Comparison of ENCODE assay signal across 8 mouse cellular contexts in genomic region chr6:91285450-91285790, GRCm38 (mm10).
A peak's percentile ranks its signal among the peaks of the same experiment; 100 is the strongest.
DNase-seq lines count a peak whose midpoint lies in the region; ATAC-seq and TF ChIP-seq lines count a peak whose summit lies in the region.

No protein-coding gene starts in this region.

- H3K27me3 ChIP-seq in cerebellum, adult 2 months (ENCODE audit: control insufficient read depth, insufficient read depth, low read length), result no peaks in the 10 kb centered on the region
- H3K27me3 ChIP-seq in lung, embryonic 15.5 days, result peaks cover 82% of the 10 kb centered on the region

- TF ChIP-seq POLR2A in cerebellum, adult 2 months (IDR thresholded peaks at IDR 0.05; ENCODE audit: borderline replicate concordance, insufficient read depth, low read length), result peak; percentile 36; the same call in 1 of the 2 replicates

- ATAC-seq in frontal cortex, adult (ENCODE audit: low TSS enrichment), result peak; percentile 64
- ATAC-seq in hematopoietic stem cell, adult 5-6 weeks (replicated peaks in 1 of 2; ENCODE audit: insufficient read depth in 1 of 2, low FRiP score in 2 of 2, low TSS enrichment in 1 of 2, low read depth in 1 of 2, poor library complexity in 2 of 2, severe bottlenecking in 2 of 2), result peak; percentile 38 to 66; a peak in 2 of 4 replicates
- peak; percentile 70 for ATAC-seq in lung, embryonic 15.5 days (ENCODE audit: borderline replicate concordance, extremely low read depth, low FRiP score, low TSS enrichment)

- WGBS in cerebellum, adult 2 months, result under 1% methylated on average over 28 of the region's 28 CpGs
- WGBS in lung, embryonic 15.5 days, result under 1% methylated on average over 28 of the region's 28 CpGs

- H3K36me3 ChIP-seq in lung, embryonic 15.5 days, result no peaks in the 10 kb centered on the region

- TF ChIP-seq CTCF in cerebellum, adult 2 months (IDR thresholded peaks at IDR 0.05; ENCODE audit: borderline replicate concordance, insufficient read depth, low read depth, low read length), result peak; percentile 92

- peaks cover 23% of the 10 kb centered on the region for H3K4me1 ChIP-seq in cerebellum, adult 2 months (ENCODE audit: control insufficient read depth, insufficient read depth, low read length)
- peaks cover 16% of the 10 kb centered on the region for H3K4me1 ChIP-seq in lung, embryonic 15.5 days

- peak overlapping the region; percentile 56 for H3K4me2 ChIP-seq in lung, embryonic 15.5 days

- no peak overlapping the region for H3K9ac ChIP-seq in lung, embryonic 15.5 days

- peak; percentile 96 for DNase-seq in MN1 (ENCODE audit: low spot score)
- peak; percentile 92 to 94 for DNase-seq in cerebellum, adult 2 months
- peak; percentile 54 to 85 for DNase-seq in layer of hippocampus, adult 8-10 months (ENCODE audit: low spot score in 2 of 2)
- peak; percentile 74 for DNase-seq in ovary, postnatal 14 days (ENCODE audit: low spot score)
- DNase-seq in urinary bladder, postnatal 14 days (ENCODE audit: low spot score), result peak; percentile 69

- peak overlapping the region; percentile 15 for H3K4me3 ChIP-seq in cerebellum, adult 2 months (replicated peaks; ENCODE audit: insufficient read depth, low read depth, low read length)
- H3K4me3 ChIP-seq in lung, embryonic 15.5 days, result peak overlapping the region; percentile 21

- H3K27ac ChIP-seq in cerebellum, adult 2 months (ENCODE audit: insufficient read depth, low read length), result no peak overlapping the region
- no peak overlapping the region for H3K27ac ChIP-seq in lung, embryonic 15.5 days

- no peaks in the 10 kb centered on the region for H3K9me3 ChIP-seq in lung, embryonic 15.5 days
